Mouse (Mus musculus): ENCODE data around the gene Zswim3. TPM values are rescaled to one million over a fixed set of nuclear protein-coding genes. Genes with fewer than 3 reads are reported as not detected.
A peak's percentile ranks its signal among the peaks of the same experiment; 100 is the strongest.
"Not testable (repeated sequence)": the region's sequence is repeated elsewhere in the genome, so short reads cannot be mapped to it uniquely, and the experiment has no call there.

The Zswim3 gene
- total RNA-seq, 1 experiment from 2014 or later = 4.1 TPM

GRCm38 (mm10) chr2:164859155-164859554, 54.3 kb downstream of the Zswim3 start:
- no peak for ATAC-seq (replicated peaks in 1 of 2; ENCODE audit: insufficient read depth in 1 of 2, low FRiP score in 2 of 2, low TSS enrichment in 1 of 2, low read depth in 1 of 2, poor library complexity in 2 of 2, severe bottlenecking in 2 of 2)

DNA sequence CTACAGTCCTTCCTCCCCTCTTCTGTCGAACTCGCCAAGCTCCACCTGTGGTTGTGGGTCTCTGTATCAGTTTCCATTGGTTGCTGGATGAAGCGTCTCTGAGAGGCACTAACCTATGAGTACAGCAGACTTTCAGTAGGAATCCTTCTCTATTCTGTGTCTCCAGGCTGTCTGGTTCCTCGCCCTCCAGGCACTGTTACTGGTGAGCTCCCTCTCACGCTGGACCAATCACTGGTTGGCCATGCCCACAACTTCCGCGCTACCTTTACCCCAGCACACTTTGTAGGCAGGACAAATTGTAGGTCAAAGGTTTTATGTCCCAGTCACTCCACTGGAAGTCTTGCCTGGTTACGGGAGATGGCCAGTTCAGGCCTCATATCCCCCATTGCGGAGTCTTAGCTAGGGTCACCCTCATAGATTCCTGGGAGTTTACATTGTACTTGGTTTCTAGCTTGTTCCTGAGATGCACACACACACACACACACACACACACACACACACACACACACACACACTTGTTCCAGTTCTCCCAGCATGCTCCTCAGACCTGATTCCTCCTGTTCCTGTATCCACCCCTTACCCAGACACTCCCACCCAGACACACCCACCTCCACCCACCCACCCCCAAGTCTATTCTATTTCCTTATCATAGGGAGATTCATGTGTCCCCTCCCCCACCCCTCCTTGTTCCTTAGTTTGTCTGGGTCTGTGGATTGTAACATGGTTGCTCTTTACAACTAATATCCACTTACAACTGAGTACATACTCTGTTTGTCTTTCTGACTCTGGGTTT, 54.9 kb downstream of the Zswim3 start:
- no peak for ATAC-seq (replicated peaks in 1 of 2; ENCODE audit: insufficient read depth in 1 of 2, low FRiP score in 2 of 2, low TSS enrichment in 1 of 2, low read depth in 1 of 2, poor library complexity in 2 of 2, severe bottlenecking in 2 of 2)

DNA sequence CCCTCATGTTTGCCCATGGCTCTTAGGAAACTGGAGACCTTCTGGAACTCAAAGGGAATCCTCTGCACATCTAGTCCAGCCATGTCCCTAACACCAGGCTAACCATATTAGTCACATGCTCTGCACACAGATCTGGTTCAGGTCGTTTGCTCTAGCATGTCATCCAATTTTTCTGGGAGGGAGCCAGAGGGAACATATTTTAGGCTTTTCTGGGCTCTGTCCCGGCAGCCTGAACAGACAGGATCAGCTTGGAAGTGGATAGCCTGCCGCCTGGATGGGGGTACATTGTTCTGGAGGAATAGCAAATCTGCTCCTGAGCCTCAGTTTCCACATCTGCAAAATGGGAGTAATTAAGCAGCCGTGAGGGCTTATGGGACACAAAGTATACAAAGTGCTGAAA, 56.2 kb downstream of the Zswim3 start:
- no peak for ATAC-seq (replicated peaks in 1 of 2; ENCODE audit: insufficient read depth in 1 of 2, low FRiP score in 2 of 2, low TSS enrichment in 1 of 2, low read depth in 1 of 2, poor library complexity in 2 of 2, severe bottlenecking in 2 of 2)

- no peak for ATAC-seq (replicated peaks in 1 of 2; ENCODE audit: insufficient read depth in 1 of 2, low FRiP score in 2 of 2, low TSS enrichment in 1 of 2, low read depth in 1 of 2, poor library complexity in 2 of 2, severe bottlenecking in 2 of 2)
Measured at GRCm38 (mm10) chr2:164862179-164862861, 57.4 kb downstream of the Zswim3 start.

- not testable (repeated sequence) for ATAC-seq (replicated peaks in 1 of 2; ENCODE audit: insufficient read depth in 1 of 2, low FRiP score in 2 of 2, low TSS enrichment in 1 of 2, low read depth in 1 of 2, poor library complexity in 2 of 2, severe bottlenecking in 2 of 2)
Measured at GRCm38 (mm10) chr2:164863411-164863810, 58.5 kb downstream of the Zswim3 start.

GRCm38 (mm10) chr2:164864593-164864992, 59.7 kb downstream of the Zswim3 start:
- ATAC-seq (replicated peaks in 1 of 2; ENCODE audit: insufficient read depth in 1 of 2, low FRiP score in 2 of 2, low TSS enrichment in 1 of 2, low read depth in 1 of 2, poor library complexity in 2 of 2, severe bottlenecking in 2 of 2) = no peak

DNA sequence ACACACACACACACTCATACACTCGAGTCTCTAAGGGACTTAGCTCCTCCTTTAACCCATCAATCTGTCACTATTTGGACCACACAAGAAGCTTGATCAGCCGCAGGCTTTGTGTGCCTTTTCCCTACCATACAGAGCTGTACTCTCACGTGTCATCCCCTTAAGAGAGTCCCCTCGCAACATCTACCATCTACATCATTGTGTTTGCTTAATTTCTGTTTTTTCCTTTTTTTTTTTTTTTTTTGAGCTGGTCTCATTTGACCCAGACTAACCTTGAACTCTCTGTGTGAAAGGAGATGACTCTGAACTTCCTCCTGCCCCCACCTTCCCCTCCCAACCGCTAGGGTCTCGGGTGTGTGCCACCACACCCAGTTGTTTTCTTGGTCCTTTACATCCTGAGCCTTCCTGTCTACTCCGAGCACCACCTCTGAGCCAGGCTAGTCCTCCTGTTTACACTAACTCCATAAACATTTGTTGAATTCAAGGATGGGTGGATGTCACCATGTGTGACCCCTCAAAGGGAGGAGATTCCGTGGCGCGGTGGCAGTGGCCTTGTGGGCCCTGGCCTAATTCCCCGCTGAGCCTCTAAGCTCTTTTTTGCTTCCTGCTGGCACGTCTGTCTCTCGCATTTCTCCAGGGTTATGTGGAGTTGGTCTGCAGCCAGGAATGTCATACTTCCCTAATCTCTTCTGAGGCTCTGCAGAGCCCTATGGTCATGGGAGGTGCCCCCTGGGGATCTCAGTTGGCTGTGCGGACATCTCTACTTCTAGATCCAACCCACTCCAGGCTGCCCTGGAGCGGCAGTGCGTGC, 62.0 kb downstream of the Zswim3 start:
- peak; percentile 63 to 75 for ATAC-seq (replicated peaks in 1 of 2; ENCODE audit: insufficient read depth in 1 of 2, low FRiP score in 2 of 2, low TSS enrichment in 1 of 2, low read depth in 1 of 2, poor library complexity in 2 of 2, severe bottlenecking in 2 of 2)

GRCm38 (mm10) chr2:164867566-164867965, 62.7 kb downstream of the Zswim3 start:
- no peak for ATAC-seq (replicated peaks in 1 of 2; ENCODE audit: insufficient read depth in 1 of 2, low FRiP score in 2 of 2, low TSS enrichment in 1 of 2, low read depth in 1 of 2, poor library complexity in 2 of 2, severe bottlenecking in 2 of 2)

DNA sequence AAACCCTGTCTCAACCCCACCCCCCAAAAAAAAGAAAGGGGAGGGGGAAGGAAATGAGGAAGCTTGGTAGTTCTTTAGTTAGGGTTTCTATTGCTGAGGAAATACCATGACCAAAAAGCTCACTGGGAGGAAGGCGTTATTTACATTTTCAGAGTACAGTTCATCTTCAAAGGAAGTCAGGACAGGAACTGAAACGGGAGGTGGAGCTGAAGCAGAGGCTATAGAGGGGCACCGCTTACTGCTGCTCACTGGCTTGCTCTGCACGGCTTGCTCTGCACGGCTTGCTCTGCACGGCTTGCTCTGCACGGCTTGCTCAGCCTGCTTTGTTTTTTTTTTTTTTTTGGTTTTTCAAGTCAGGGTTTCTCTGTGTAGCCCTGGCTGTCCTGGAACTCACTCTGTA, 63.6 kb downstream of the Zswim3 start:
- peak in 1 of 2 experiments; percentile 37; a peak in 1 of 4 replicates for ATAC-seq (replicated peaks in 1 of 2; ENCODE audit: insufficient read depth in 1 of 2, low FRiP score in 2 of 2, low TSS enrichment in 1 of 2, low read depth in 1 of 2, poor library complexity in 2 of 2, severe bottlenecking in 2 of 2)

Other genes starting within 250 kb of the Zswim3 start
- 7.5 and 11.6 TPM in 2 replicates for gene Wfdc2, start 242.7 kb upstream of the Zswim3 start, total RNA-seq (2017)
- not detected in 2 replicates for gene Spint3, start 231.6 kb upstream of the Zswim3 start, total RNA-seq (2017)
- gene Wfdc6a, start 219.7 kb upstream of the Zswim3 start, total RNA-seq (2017) = not detected in 2 replicates
- gene Eppin, start 211.5 kb upstream of the Zswim3 start, total RNA-seq (2017) = not detected in 2 replicates
- gene Wfdc6b, start 191.6 kb upstream of the Zswim3 start, total RNA-seq (2017) = not detected in 2 replicates
- not detected in 2 replicates for gene Wfdc8, start 191.5 kb upstream of the Zswim3 start, total RNA-seq (2017)
- not detected in 2 replicates for gene Wfdc16, start 166.3 kb upstream of the Zswim3 start, total RNA-seq (2017)
- 3.5 TPM in 1 of 2 replicates, not detected in the other for gene Wfdc10, start 149.1 kb upstream of the Zswim3 start, total RNA-seq (2017)
- not detected in 2 replicates for gene Wfdc9, start 148.5 kb upstream of the Zswim3 start, total RNA-seq (2017)
- gene Wfdc11, start 131.0 kb upstream of the Zswim3 start, total RNA-seq (2017) = not detected in 2 replicates
- not detected in 2 replicates for gene Wfdc13, start 120.0 kb upstream of the Zswim3 start, total RNA-seq (2017)
- gene Spint4, start 106.6 kb upstream of the Zswim3 start, total RNA-seq (2017) = not detected in 2 replicates
- not detected in 2 replicates for gene Spint5, start 89.8 kb upstream of the Zswim3 start, total RNA-seq (2017)
- 1.6 and 1.9 TPM in 2 replicates for gene Wfdc3, start 59.2 kb upstream of the Zswim3 start, total RNA-seq (2017)
- 22.9 and 31.3 TPM in 2 replicates for gene Dnttip1, start 59.1 kb upstream of the Zswim3 start, total RNA-seq (2017)
- 60.3 and 131 TPM in 2 replicates for gene Ube2c, start 35.2 kb upstream of the Zswim3 start, total RNA-seq (2017)
- gene Tnnc2, start 25.1 kb upstream of the Zswim3 start, total RNA-seq (2017) = 1.6 TPM in 1 of 2 replicates, not detected in the other
- 2.0 and 2.2 TPM in 2 replicates for gene Snx21, start 19.3 kb upstream of the Zswim3 start, total RNA-seq (2017)
- gene Acot8, start 216 bp upstream of the Zswim3 start, total RNA-seq (2017) = 7.5 and 28.1 TPM in 2 replicates
- gene Zswim1, start 17.6 kb downstream of the Zswim3 start, total RNA-seq (2017) = 1.9 and 2.4 TPM in 2 replicates
- gene Spata25, start 23.4 kb downstream of the Zswim3 start, total RNA-seq (2017) = not detected in 2 replicates
- gene Ctsa, start 27.8 kb downstream of the Zswim3 start, total RNA-seq (2017) = 53.0 and 74.2 TPM in 2 replicates
- gene Neurl2, start 28.4 kb downstream of the Zswim3 start, total RNA-seq (2017) = 2.1 TPM in 1 of 2 replicates, not detected in the other
- gene Pltp, start 52.6 kb downstream of the Zswim3 start, total RNA-seq (2017) = 0.55 and 0.56 TPM in 2 replicates
- 19.7 and 23.4 TPM in 2 replicates for gene Pcif1, start 74.2 kb downstream of the Zswim3 start, total RNA-seq (2017)
- gene Zfp335, start 106.7 kb downstream of the Zswim3 start, total RNA-seq (2017) = 6.6 and 10.5 TPM in 2 replicates
- gene Mmp9, start 135.7 kb downstream of the Zswim3 start, total RNA-seq (2017) = 15.3 and 37.5 TPM in 2 replicates
- 0.45 and 0.63 TPM in 2 replicates for gene Slc12a5, start 155.7 kb downstream of the Zswim3 start, total RNA-seq (2017)
- gene Ncoa5, start 229.8 kb downstream of the Zswim3 start, total RNA-seq (2017) = 42.7 and 58.0 TPM in 2 replicates